ENCODE assay signal across 12 mouse cellular contexts in the genomic region with DNA sequence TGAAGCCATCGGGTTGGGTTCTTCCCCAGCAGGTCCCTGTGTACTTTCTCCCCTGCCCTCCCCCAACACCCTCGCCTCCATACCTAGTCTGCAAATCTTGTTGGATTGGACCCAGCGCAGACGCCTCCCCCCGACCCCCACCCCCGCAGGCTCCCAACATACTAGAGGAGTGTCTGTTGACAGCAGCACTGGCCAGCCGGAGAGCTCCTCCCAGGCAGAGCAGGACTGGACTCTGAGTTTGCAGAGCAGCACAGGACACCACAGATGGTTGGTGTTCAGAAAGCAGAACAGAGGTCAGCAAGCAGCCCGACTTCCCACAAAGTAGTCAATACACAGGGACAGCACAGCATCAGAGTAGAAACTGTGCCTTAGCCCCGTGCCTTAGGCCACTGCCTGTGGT. TPM values are rescaled to one million over a fixed set of nuclear protein-coding genes. Genes with fewer than 3 reads are reported as not detected.
DNase-seq lines count a peak whose midpoint lies in the region; ATAC-seq and TF ChIP-seq lines count a peak whose summit lies in the region.
"Had no signal": no experiment of that assay in that cellular context is flagged by ENCODE, and none has a peak within 500 bp of the region (broad histone marks: within the 10 kb centered on the region; RNA-seq: fewer than 3 reads in every experiment).

No protein-coding gene starts in this region.

- H3K4me2 ChIP-seq in kidney, postnatal 0 days (ENCODE audit: low read length) = no peak overlapping the region
- H3K4me2 ChIP-seq in liver, embryonic 13.5 days = no peak overlapping the region
- no peak overlapping the region for H3K4me2 ChIP-seq in midbrain, embryonic 11.5 days

- no peak overlapping the region for H3K27ac ChIP-seq in kidney, postnatal 0 days
- H3K27ac ChIP-seq in liver, embryonic 13.5 days = no peak overlapping the region
- H3K27ac ChIP-seq in midbrain, embryonic 11.5 days (ENCODE audit: low read depth, low read length) = no peak overlapping the region

- peak; percentile 7 for DNase-seq in ZHBTc4 (ENCODE audit: low read depth, low spot score)
- DNase-seq in embryo, embryonic 10.5 days (ENCODE audit: low spot score) = peak; percentile 20
- peak; percentile 83 for DNase-seq in kidney, postnatal 0 days (ENCODE audit: low spot score)
- DNase-seq in liver, embryonic 13.5 days = no peak
- DNase-seq in midbrain, embryonic 11.5 days (ENCODE audit: low spot score, missing footprints) = no peak
- DNase-seq in T-cell, adult 2 months (ENCODE audit: low spot score) = no peak
- DNase-seq: adrenal gland, adult 2 months; right cerebral cortex, adult 18-20 months had no signal

- no peak overlapping the region for H3K9ac ChIP-seq in kidney, postnatal 0 days (ENCODE audit: low read depth, low read length)
- H3K9ac ChIP-seq in liver, embryonic 13.5 days = no peak overlapping the region
- H3K9ac ChIP-seq in midbrain, embryonic 11.5 days (ENCODE audit: low read length) = no peak overlapping the region

- 13% methylated on average over 9 of the region's 9 CpGs for WGBS in kidney, postnatal 0 days
- 34% methylated on average over 9 of the region's 9 CpGs for WGBS in liver, embryonic 13.5 days (ENCODE audit: insufficient replicate concordance)
- 43% methylated on average over 9 of the region's 9 CpGs for WGBS in midbrain, embryonic 11.5 days

- H3K27me3 ChIP-seq in kidney, postnatal 0 days (ENCODE audit: insufficient read depth, low read length) = no peaks in the 10 kb centered on the region
- peaks cover 22% of the 10 kb centered on the region; the same call in 1 of the 2 replicates for H3K27me3 ChIP-seq in liver, embryonic 13.5 days
- no peaks in the 10 kb centered on the region for H3K27me3 ChIP-seq in midbrain, embryonic 11.5 days (ENCODE audit: control insufficient read depth, insufficient read depth, low read length)

- peak; percentile 90 for ATAC-seq in kidney, postnatal 0 days (replicated peaks; ENCODE audit: low FRiP score, low read depth)
- peak; percentile 87 for ATAC-seq in liver, embryonic 13.5 days (ENCODE audit: low read depth)
- no peak for ATAC-seq in midbrain, embryonic 11.5 days (ENCODE audit: low FRiP score)
- no peak for ATAC-seq in megakaryocyte-erythroid progenitor cell, adult 5-6 weeks (replicated peaks; ENCODE audit: low FRiP score, low TSS enrichment, poor library complexity, severe bottlenecking)
- ATAC-seq: inflammation-experienced regulatory T-cells, adult 6 months had no signal

- H3K4me1 ChIP-seq in kidney, postnatal 0 days (replicated peaks; ENCODE audit: insufficient read depth, low read length) = no peaks in the 10 kb centered on the region
- no peaks in the 10 kb centered on the region for H3K4me1 ChIP-seq in liver, embryonic 13.5 days (replicated peaks)
- no peaks in the 10 kb centered on the region for H3K4me1 ChIP-seq in midbrain, embryonic 11.5 days (ENCODE audit: control insufficient read depth, insufficient read depth, low read length)

- H3K36me3 ChIP-seq in kidney, postnatal 0 days (ENCODE audit: insufficient read depth, low read length) = no peaks in the 10 kb centered on the region
- H3K36me3 ChIP-seq in liver, embryonic 13.5 days = no peaks in the 10 kb centered on the region
- no peaks in the 10 kb centered on the region for H3K36me3 ChIP-seq in midbrain, embryonic 11.5 days (ENCODE audit: control insufficient read depth, insufficient read depth, low read length)

- no peaks in the 10 kb centered on the region for H3K9me3 ChIP-seq in kidney, postnatal 0 days (replicated peaks; ENCODE audit: low read length)
- no peaks in the 10 kb centered on the region for H3K9me3 ChIP-seq in liver, embryonic 13.5 days (replicated peaks)
- H3K9me3 ChIP-seq in midbrain, embryonic 11.5 days (ENCODE audit: control insufficient read depth, low read length) = no peaks in the 10 kb centered on the region

- H3K4me3 ChIP-seq in kidney, postnatal 0 days (replicated peaks; ENCODE audit: low read depth, low read length) = no peak overlapping the region
- no peak overlapping the region for H3K4me3 ChIP-seq in liver, embryonic 13.5 days (replicated peaks)
- no peak overlapping the region for H3K4me3 ChIP-seq in midbrain, embryonic 11.5 days (ENCODE audit: low read depth, low read length)

- TF ChIP-seq CTCF in kidney, postnatal 0 days (IDR thresholded peaks at IDR 0.05; ENCODE audit: low read depth) = no peak

RNA-seq across cellular contexts. Expression of a gene that starts 23.8 kb away (rescaled TPM):
- 1.5 and 1.7 TPM in 2 replicates for polyA plus RNA-seq in kidney, postnatal 0 days (2015; fragmentation: Nextera tagmentation; extraction: Ambion mirVana)
- 0.16 and 0.19 TPM in 2 replicates for polyA plus RNA-seq in liver, embryonic 13.5 days (2015; fragmentation: Nextera tagmentation; extraction: Ambion mirVana)
- 0.92 and 1.3 TPM in 2 replicates for polyA plus RNA-seq in midbrain, embryonic 11.5 days (2014; fragmentation: Nextera tagmentation; extraction: Ambion mirVana)
- total RNA-seq in megakaryocyte-erythroid progenitor cell, adult 5-6 weeks (2014; fragmentation: Nextera tagmentation) = not detected in 2 replicates
- total RNA-seq in megakaryocyte-erythroid progenitor cell, adult 5-6 weeks (2017) = not detected in 2 replicates
- polyA plus RNA-seq: inflammation-experienced regulatory T-cells, adult 6 months had no signal

RNA-seq across cellular contexts. Expression of a gene that starts 32.2 kb away (rescaled TPM):
- polyA plus RNA-seq in kidney, postnatal 0 days (2015; fragmentation: Nextera tagmentation; extraction: Ambion mirVana) = 0.27 and 0.62 TPM in 2 replicates
- polyA plus RNA-seq in liver, embryonic 13.5 days (2015; fragmentation: Nextera tagmentation; extraction: Ambion mirVana) = not detected in 2 replicates
- 0.33 TPM in 1 of 2 replicates, not detected in the other for polyA plus RNA-seq in midbrain, embryonic 11.5 days (2014; fragmentation: Nextera tagmentation; extraction: Ambion mirVana)
- total RNA-seq in megakaryocyte-erythroid progenitor cell, adult 5-6 weeks (2014; fragmentation: Nextera tagmentation) = not detected in 2 replicates
- not detected in 2 replicates for total RNA-seq in megakaryocyte-erythroid progenitor cell, adult 5-6 weeks (2017)
- total RNA-seq: adrenal gland, adult 2 months had no signal
- polyA plus RNA-seq: adrenal gland, adult 2 months; heart, embryonic 14.5 days; inflammation-experienced regulatory T-cells, adult 6 months; neural tube, embryonic 11.5 days had no signal

RNA-seq across cellular contexts. Expression of a gene that starts 32.2 kb away (rescaled TPM):
- polyA plus RNA-seq in kidney, postnatal 0 days (2015; fragmentation: Nextera tagmentation; extraction: Ambion mirVana) = 383 TPM in 2 replicates
- 152 and 156 TPM in 2 replicates for polyA plus RNA-seq in liver, embryonic 13.5 days (2015; fragmentation: Nextera tagmentation; extraction: Ambion mirVana)
- polyA plus RNA-seq in midbrain, embryonic 11.5 days (2014; fragmentation: Nextera tagmentation; extraction: Ambion mirVana) = 184 and 186 TPM in 2 replicates
- 121 and 160 TPM in 2 replicates for total RNA-seq in megakaryocyte-erythroid progenitor cell, adult 5-6 weeks (2014; fragmentation: Nextera tagmentation)
- total RNA-seq in megakaryocyte-erythroid progenitor cell, adult 5-6 weeks (2017) = 52.5 and 58.2 TPM in 2 replicates

RNA-seq across cellular contexts. Expression of a gene that starts 54.7 kb away (rescaled TPM):
- 25.4 and 28.6 TPM in 2 replicates for polyA plus RNA-seq in kidney, postnatal 0 days (2015; fragmentation: Nextera tagmentation; extraction: Ambion mirVana)
- 21.5 and 22.8 TPM in 2 replicates for polyA plus RNA-seq in liver, embryonic 13.5 days (2015; fragmentation: Nextera tagmentation; extraction: Ambion mirVana)
- 29.9 and 30.8 TPM in 2 replicates for polyA plus RNA-seq in midbrain, embryonic 11.5 days (2014; fragmentation: Nextera tagmentation; extraction: Ambion mirVana)
- 22.5 and 23.4 TPM in 2 replicates for total RNA-seq in megakaryocyte-erythroid progenitor cell, adult 5-6 weeks (2014; fragmentation: Nextera tagmentation)
- 31.1 and 85.3 TPM in 2 replicates for total RNA-seq in megakaryocyte-erythroid progenitor cell, adult 5-6 weeks (2017)

RNA-seq across cellular contexts. Expression of a gene that starts 55.1 kb away (rescaled TPM):
- 59.8 and 62.5 TPM in 2 replicates for polyA plus RNA-seq in kidney, postnatal 0 days (2015; fragmentation: Nextera tagmentation; extraction: Ambion mirVana)
- 23.6 and 27.2 TPM in 2 replicates for polyA plus RNA-seq in liver, embryonic 13.5 days (2015; fragmentation: Nextera tagmentation; extraction: Ambion mirVana)
- 119 and 127 TPM in 2 replicates for polyA plus RNA-seq in midbrain, embryonic 11.5 days (2014; fragmentation: Nextera tagmentation; extraction: Ambion mirVana)
- total RNA-seq in megakaryocyte-erythroid progenitor cell, adult 5-6 weeks (2014; fragmentation: Nextera tagmentation) = 16.6 and 17.7 TPM in 2 replicates
- 19.1 and 25.0 TPM in 2 replicates for total RNA-seq in megakaryocyte-erythroid progenitor cell, adult 5-6 weeks (2017)

Comparison
In these comparisons a context has a peak if more than half of its experiments do, and no peak if none do; other contexts are left out.
1. DNase-seq: peak in ZHBTc4 (single experiment), embryo, embryonic 10.5 days (single experiment) and kidney, postnatal 0 days (single experiment); none in liver, embryonic 13.5 days (single experiment), midbrain, embryonic 11.5 days (single experiment) and T-cell, adult 2 months (single experiment).
2. ATAC-seq: peak in kidney, postnatal 0 days (single experiment) and liver, embryonic 13.5 days (single experiment); none in midbrain, embryonic 11.5 days (single experiment) and megakaryocyte-erythroid progenitor cell, adult 5-6 weeks (single experiment).